Mouse (Mus musculus): ENCODE results near the gene Atf7ip2.
A peak's percentile ranks its signal among the peaks of the same experiment; 100 is the strongest.
"Not testable (repeated sequence)": the region's sequence is repeated elsewhere in the genome, so short reads cannot be mapped to it uniquely, and the experiment has no call there.

Gene Atf7ip2

DNA sequence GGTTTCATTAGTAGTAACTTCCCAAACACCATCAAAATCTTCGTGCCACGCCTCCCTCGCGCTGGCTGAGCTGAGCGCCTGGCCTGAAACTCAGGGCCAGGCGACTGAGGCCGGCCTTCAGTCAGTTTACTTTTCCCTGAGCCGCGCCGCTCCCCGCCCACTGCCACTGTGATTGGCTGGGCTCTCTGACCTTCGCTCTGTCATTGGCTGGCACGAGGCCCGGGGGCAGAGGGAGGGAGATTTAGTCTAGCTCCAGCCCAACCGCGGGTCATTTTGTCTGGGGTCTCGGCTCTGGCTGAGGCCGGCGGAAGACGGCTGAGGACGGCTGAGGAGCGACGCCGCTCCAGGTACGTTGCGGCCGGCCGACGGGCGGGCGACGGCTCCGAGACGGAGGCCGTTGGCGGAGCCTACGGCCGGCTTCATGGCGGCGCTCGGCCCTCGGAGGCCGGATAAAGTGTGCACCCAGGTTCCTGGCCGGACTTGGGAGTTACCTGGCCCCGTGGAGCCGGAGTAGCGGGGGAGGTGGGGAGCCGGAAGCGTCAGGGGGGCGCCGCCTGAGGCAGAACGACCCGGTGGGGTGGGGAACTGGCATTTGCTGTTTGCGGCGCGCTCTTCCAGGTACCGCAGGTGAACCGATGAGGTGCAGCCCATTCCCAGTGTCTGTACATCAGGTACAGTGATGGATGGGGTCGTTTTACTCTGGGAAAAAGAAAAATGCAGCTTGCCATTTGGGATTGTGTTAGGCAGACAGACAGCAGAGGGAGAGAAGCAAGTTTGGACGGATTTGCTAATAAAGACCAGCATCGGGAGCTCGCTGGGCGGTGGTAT lies at the start of gene Atf7ip2:
TSS of gene Atf7ip2 (plus strand) at position 34 of the 828 bp plus-strand sequence.
- DNase-seq = peak; percentile 90

DNA sequence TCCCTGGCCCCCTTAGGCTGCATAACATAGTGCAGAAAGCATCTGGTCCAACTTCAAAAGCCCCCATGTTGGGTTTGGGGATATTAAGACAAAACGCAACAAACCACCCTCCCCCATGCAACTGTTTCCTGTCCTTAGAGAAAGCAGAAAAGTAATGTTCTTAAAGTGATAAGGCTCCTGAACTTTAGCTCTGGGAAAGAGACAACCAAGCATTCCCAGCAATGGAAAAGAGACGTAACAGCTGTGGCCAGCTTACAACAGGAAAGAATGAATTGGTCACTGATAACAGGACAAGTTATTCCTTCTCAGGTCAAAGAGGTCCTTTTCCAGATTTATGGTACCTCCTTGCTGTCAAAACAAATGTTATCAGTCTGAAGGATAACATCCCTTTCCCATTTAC lies 49.3 kb upstream of the Atf7ip2 start:
- DNase-seq = no peak

DNA sequence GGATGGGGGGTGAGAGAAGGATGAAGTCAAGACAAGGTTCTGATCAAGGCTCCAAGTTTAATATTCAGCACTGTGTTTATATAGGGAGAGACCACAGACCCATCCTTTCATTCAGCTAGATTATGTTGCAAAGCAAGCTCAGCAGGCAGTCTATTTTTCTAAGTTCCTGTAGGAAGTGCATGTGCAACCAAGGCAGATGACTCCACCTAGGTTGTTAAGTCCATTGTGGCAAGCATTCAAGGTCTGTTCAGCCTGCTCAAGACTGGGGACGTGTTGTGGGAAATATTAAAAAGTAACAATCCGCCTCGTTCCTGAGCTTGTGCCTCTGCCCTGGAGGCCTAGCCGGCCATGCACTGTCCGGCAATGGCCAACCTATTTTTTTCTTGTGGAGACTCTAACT lies 45.1 kb upstream of the Atf7ip2 start:
- DNase-seq = no peak

DNA sequence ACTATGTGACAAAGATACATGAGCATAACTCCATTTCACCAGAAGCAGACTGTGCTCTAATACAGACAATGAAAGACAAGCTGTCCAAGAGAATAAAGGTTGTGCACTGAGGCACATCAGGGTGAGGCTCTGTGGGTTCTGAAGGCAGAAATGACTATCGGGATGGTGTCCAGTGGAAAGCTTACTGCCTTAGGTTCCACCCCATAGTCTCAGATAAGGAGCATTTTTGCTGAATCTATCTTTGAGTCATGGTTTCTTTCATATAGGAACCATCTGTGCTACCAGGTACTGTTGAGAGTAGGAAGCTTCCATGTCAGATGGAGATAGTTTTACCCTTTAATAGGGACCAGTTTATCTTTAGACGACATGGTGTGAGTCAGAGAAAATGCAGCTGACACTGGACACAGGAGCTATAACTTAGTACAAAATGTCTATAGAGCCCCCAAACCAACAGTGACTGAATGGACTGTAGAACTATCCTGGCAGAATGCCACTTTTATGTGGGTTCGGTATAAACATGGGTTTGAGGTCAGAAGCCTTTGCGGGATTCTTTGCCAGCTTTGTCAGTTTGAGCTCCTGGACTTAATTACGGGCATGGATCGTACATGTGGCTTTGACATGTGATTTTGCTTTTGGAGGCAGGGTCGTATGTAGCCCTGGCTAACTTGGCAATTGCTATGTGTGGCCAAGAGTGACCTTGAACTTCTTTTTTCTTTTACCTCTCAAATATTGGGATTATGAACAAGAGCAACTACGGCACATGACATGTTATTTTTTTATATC lies 23.2 kb upstream of the Atf7ip2 start:
- DNase-seq = no peak

DNA sequence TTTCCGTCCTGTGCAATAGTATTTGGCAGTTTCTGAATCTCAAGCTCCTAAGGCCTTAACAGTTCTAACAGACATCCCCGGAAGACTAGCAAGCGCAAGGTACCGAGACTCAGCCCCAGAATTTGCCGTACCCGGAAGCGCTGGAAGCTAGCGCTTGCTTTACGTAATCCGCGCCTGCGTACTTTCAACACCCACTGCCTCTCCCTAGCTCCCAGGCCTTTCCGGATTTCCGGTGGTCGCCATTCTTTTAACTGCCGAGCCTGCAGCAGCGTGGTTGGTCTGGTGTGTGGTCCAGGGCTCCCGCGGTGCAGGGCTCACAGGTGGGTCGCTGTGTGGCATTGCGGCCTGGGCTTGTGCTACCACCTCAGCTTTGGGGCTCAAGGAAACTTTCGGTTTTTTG lies 22.5 kb upstream of the Atf7ip2 start, which contains the start of gene Rpl39l:
TSS of gene Rpl39l (plus strand) at position 222 of the 400 bp plus-strand sequence.
- DNase-seq = no peak

DNA sequence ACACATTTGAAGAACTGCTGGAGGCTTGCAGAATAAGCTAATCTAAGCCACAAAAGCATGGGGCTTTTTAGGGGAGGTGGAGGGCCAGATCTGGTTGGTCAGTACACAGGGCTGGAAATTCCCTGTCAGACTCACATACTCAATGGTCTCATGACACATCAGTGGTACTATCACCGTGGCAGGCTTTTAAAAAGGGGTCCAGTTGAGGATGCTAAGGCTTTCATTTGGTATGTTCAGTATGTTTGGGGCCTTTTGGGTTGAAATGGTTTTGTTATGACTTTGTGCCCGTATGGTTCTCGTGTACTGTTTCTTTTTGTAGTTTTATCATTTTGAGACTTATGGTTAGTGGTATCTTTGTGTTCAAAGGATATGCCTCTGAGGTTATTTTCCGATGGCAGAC lies 21.2 kb upstream of the Atf7ip2 start:
- no peak for DNase-seq

DNA sequence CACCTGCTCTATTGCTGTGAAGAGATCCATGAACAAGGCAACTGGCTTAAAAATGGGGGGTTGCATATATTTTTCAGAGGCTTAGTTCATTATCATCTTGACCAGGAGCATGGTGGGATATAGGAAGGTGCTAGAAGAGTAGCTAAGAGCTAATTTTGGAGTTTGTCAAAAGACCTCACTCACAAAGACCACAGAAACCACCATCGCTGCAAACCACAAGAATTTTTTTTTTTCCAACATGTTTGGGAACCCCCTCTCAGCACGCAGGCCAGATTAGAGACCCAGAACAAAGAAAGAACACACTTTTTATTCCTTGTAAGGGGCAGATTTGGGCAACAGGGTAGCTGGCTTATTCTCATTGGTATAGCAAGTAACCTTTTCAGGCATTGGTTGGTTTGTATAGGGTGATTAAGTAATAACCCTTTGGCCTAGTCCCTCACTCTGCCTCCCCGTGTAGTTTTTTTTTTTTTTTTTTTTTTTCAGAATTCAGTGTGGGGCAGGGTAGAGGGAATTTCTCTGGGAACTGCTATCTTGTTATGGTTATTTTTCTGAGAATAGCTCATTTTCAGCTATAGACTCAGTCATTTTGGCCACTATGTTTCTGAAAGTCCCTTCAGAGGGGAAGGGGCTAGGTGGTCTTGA lies 20.2 kb upstream of the Atf7ip2 start:
- no peak for DNase-seq

DNA sequence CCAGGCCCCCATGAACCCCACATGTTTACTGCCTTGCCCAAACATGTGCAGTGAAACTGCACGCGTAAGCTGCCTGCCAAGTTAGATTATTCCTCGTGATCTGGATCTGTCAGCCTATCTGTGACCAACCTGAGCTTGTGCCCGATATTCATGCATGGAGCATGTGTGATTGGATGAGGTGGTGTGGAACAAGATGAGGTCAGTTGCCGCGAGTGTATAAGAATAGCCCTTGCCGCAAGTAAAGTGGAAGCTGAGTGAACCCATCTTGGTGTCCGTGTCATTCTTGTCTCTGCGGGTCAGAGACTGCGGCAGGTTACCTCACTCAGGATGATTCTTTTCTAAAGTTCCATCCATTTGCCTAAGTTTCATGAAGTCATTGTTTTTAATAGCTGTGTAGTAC lies 5.1 kb upstream of the Atf7ip2 start:
- not testable (repeated sequence) for DNase-seq

DNA sequence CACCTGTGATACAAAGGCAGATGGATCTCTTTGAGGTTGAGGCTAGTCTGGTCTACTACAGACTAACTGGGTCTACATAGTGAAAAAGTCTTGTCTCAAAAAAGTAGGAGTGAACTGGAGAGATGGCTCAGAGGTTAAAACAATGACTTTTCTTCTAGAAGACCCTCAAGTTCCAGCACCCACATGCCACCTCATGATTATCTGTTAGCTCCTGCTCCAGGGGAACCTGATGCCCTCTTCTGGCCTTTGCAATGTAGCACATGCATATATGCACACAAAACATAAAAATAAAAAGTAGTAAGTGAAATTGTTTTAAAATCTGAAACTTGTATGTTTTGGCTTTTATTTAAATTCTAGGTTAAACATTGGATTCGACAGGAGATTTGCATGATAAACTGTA lies 16.3 kb downstream of the Atf7ip2 start:
- no peak for DNase-seq

DNA sequence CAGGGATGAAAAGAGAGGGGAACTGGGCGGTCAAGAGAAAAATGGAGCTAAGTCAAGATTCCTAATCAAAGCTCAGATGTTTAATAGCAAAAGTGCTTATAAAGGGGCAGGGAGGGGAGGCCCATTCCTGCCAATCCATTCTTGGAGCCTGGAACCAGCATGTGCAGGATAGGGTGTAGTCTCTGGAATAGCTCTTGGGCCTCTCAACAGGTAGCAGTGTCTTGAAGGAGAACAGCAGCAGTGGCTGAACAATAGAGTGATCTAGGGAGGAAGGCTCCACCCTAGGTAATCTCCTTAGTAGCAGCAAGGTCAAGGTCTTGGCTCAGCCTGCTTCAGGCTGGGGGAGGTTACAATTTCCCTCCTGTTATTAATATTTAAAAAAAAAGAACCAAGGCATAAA lies 23.9 kb downstream of the Atf7ip2 start:
- not testable (repeated sequence) for DNase-seq

DNA sequence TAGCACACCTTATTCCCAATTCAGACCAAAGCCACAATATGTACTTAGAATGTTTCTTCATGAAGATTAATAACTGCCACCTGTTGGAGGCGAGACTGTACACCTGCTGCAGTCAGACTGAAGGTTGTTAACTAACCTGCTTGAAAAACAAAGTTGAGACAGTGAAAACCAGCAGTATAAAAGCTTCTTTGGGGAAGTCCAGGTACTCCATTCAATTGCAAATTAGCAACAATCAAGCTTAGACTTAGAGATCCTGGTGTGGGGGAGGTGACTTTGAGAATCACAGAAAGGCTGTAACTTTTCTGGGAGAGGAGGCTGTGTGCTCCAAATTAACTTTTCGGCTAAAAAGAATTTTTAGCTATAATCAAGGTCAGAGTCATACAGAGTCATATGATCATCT lies 24.5 kb downstream of the Atf7ip2 start:
- DNase-seq = not testable (repeated sequence)

DNA sequence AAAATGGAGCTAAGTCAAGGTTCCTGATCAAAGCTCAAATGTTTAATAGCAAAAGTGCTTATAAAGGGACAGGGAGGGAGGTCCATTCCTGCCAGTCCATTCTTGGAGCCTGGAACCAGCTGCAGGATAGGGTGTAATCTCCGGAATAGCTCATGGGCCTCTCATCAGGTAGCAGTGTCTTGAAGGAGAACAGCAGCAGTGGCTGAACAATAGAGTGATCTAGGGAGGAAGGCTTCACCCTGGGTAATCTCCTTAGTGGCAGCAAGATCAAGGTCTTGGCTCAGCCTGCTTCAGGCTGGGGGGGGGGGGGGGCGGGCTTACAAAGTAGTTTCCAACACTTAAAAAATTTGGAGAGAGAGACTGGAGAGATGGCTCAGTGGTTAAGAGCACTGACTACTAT lies 34.8 kb downstream of the Atf7ip2 start:
- no peak for DNase-seq

DNA sequence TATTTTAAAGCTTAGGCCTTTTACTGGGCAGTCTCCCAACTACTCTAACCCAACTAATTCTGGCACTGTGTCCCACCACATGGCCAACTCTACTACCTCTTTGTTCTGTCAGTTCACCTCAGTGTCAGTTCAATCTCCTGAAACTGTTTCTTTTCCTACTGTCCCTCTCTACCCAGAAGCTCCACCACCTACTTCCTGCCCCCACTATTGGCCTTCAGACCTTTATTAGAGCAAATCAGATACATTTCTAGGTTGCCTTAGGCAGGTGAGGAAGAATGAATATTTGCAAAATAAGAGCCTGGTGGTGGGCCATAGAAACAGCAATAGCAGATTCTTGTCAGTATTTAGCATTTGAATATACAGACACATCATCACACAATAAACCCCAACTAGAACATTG lies 44.1 kb downstream of the Atf7ip2 start:
- no peak for DNase-seq

DNA sequence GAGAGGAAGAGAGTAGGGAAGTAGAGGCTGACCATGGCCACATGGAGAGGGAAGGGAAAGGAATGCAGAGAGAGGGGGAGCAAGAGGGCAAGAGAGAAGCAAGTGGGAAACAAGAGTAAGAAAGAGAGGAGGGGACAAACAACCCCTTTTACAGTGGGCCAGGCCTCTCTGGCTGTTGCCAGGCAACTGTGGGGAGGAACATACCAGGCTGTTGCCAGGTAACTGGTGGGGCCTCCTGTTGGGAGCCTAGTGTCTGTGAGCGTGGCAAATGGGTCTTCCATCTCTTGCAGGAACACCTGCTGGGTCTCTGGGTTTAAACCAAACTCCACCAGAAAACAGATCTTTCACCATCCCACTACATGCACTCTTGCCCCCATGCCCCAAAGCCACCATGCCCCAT lies 61.5 kb downstream of the Atf7ip2 start:
- no peak for DNase-seq

DNA sequence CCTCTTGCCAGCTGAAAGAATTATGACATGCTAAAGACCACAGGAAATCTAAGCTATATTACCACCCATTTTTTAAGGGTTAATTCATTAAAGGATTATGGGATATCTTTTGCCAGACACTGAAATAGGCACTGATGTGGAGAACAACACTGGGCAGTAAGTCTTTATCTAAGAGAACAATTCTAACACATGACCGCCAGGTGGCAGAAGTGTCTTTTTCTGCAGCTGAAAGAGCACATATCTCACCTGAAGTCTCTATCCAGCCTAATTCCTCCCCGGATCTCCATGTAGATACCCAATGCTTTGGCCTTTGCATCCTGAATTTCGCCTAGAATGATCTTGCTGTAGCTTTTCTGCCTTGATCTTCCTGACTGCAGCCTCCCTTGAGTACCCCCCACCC lies 79.7 kb downstream of the Atf7ip2 start:
- DNase-seq = peak; percentile 78

DNA sequence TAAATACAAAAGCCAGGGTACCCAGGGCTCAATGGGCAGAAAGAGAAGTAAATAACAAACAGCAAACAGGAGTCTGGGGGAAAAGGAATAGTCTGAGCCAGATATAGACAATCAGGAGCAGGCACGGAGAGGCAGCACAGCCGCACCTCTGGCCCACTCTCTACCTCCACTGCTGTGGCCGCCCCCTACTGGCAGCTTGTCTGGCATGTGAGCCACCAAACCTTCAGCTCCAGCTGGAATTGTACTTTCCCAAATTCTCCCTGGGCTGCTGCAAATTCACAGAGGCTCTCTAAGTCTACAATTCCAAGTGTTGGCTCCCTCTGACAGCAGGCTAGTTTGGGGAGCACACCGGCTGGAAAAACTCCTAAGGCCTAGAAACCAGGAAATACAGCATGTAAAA lies 82.0 kb downstream of the Atf7ip2 start:
- peak; percentile 40 for DNase-seq

DNA sequence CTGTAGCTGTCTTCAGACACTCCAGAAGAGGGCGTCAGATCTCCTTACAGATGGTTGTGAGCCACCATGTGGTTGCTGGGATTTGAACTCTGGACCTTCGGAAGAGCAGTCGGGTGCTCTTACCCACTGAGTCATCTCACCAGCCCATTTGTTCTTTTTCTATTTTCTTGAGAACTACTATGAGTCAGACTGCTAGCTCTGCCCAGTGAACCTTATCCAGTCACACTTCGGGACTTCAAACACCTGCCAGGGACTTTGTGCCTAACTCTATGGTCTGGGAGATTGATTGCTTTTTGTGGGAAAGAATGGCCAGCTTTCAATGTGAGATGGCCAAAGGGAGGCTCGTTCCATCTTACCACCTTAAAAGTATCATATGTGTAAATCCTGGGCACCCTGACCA lies 84.3 kb downstream of the Atf7ip2 start:
- DNase-seq = not testable (repeated sequence)

DNA sequence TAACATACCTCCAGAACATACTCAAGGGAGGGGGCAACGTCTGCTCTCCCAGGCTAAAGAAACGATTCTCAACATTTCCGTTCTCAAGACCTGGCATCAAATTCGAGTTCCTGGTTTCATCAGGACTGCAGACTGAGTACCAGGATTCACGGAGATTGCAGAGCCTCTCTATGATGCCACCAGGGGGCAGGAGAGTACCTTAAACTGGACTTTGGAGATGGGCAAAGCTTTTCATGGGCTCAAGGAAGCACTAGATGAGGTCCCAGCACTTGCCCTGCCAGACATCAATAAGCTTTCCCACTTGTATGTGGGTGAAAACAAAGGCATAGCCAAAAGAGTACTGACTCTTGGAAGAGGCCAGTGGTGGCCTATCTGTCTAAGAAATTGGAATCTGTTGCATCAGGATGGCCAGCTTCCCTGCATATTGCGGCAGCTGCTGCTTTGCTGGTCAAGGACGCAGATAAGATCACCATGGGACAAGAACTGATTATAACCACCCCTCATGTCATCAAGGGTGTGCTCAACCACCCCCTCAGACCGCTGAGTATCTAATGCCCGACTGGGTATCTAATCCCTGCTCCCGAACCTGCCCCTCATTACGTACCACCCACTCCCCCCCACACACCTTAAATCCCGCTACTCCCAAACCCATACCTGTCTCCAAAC lies 87.9 kb downstream of the Atf7ip2 start:
- peak; percentile 91 for DNase-seq

DNA sequence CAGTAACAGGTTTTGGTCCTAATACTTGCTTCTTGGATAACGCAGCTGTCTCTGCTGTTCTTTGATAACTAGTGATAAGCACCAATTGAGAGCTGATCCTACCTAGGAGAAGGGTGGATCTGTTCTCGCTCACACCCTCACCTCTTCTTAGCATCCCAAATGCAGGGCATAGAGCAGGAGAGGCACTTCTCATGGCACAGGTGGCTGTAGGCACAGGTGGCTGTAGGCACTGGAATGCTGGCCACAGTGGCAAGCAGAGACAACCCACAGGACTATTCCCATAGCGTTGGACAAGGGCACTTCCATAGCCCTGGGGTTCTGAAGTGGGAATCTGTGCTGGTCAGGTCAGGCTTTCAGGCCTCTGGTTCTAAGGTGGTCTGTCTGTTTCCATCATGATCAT lies 89.4 kb downstream of the Atf7ip2 start:
- no peak for DNase-seq

DNA sequence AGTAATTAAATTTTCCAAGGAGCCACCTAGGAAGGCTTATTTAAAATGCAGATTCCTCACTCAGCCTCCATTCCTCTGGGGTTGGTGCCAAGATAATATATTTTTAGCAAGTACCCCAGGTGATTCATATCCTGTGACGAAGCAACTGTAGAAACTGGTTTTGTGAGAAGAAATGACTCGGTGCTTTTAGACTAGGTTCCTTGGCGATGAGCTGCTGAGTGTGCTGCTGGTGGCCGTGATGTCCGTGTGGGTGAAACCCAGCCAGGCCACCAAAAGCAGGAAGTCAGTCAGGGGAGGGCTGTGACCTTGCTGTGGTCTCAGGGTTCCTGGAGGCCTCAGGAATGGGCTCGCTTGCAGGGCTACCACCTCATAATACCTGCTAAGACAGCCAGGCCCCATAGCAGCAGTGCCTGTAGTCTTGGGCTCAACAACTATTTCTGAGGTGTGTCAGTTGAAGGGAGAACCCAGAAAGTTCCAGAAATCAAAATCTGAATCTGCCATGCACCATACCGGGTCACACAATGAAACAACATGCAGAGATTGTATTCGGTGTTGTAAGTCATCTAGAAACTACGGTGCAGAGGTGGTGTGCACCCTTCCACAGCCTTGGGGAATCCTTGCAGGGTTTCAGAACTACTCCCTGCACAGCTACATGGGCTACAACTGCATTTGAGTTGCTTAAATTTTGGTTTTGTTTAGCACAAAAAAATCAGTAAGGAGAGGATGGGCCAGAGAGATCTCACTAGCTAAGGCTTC lies 94.2 kb downstream of the Atf7ip2 start:
- no peak for DNase-seq

DNA sequence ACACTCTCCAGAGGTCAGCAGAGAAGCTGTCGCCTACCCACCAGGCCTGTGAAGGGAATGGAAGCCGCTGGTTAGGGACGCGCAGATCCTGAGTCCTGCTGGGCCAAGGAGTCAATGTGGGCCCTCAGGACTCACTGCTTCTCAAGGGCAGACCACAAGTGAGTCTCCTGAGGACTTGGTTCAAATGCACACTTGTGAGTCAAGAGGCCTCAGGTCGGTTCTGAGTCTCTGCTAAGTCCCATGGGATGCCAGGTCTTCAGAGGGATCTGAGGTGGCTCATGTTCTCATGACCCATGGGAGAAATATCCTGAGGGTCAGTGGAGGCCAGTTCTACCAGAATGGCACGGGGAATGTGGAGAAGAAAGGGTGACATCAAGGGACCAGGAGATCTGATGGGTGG lies 95.6 kb downstream of the Atf7ip2 start:
- no peak for DNase-seq
